Mouse (Mus musculus): ENCODE measurements around the gene Pagr1b.

DNA sequence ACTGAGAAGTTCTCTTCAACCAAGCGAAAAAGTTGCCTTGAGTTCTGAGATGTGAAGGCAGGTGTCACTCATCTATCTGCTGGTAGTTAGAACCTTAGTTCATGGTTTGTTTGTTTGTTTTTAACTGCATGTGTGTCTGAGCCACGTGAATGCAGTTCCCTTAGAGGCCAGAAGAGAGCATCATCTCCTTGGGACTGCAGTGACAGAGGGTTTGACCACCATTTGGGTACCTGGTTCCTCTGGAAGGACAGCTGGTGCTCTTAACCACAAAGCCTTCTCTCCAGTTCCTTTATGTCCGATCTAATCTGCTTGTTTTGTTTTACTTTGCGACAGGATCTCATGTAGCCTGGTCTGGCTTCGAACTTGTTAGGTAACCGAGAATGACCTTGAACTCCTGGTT, 49.3 kb upstream of the Pagr1b start:
- TF ChIP-seq CTCF (conservative IDR thresholded peaks at IDR 0.05; ENCODE audit: low read length) (peak; percentile 27), POU5F1 (IDR thresholded peaks at IDR 0.05; ENCODE audit: borderline replicate concordance, low read length) (no peak)

All from E14TG2a.4 (cell line).